Mouse (Mus musculus): Measurements from ENCODE around the gene Gm9913. TPM values are rescaled to one million over a fixed set of nuclear protein-coding genes. Genes with fewer than 3 reads are reported as not detected.

The Gm9913 gene
- total and polyA plus RNA-seq, 2 experiments from 2014 or later = 0.09 to 0.27 TPM

- H3K4me2 ChIP-seq (ENCODE audit: low read depth, low read length, poor library complexity, severe bottlenecking) = no peak overlapping the region
- WGBS = 92% methylated on average over 5 of the region's 5 CpGs
- DNase-seq (ENCODE audit: low spot score) (no peak), ATAC-seq (ENCODE audit: low FRiP score) (no peak)
- no peaks in the 10 kb centered on the region for H3K9me3 ChIP-seq (ENCODE audit: low read length)
- H3K9ac ChIP-seq (replicated peaks; ENCODE audit: low read length, poor library complexity, severe bottlenecking) = no peak overlapping the region
- no peak overlapping the region for H3K27ac ChIP-seq (ENCODE audit: low read depth, low read length)
- no peaks in the 10 kb centered on the region for H3K4me1 ChIP-seq (ENCODE audit: insufficient read depth, low read length)
- no peaks in the 10 kb centered on the region for H3K27me3 ChIP-seq (ENCODE audit: insufficient read depth, low read length)
- TF ChIP-seq CTCF (IDR thresholded peaks at IDR 0.05) = no peak
- no peak overlapping the region for H3K4me3 ChIP-seq (ENCODE audit: low read depth, low read length)
- H3K36me3 ChIP-seq (ENCODE audit: insufficient read depth, low read length) = no peaks in the 10 kb centered on the region
Observed at GRCm38 (mm10) chr2:125480057-125480456, 24.8 kb upstream of the Gm9913 start.

DNA sequence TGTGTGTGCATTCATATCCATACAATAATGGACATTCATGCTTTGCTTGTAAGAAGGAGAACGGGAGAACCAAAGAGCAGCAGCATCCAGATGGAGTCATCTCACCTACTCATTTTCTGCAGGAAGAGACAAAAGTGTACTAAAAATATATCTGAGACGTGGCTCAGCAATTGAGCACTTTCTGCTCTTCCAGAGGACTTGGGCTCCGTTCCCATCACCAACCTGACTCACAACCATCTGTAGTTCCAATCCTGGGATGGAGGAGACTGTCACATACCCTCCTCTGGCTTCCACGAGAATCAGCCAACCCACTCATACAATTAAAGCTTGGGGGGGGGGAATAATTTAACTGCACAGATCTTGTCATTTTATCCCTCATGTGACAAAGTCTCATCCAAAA, 23.8 kb upstream of the Gm9913 start:
- Histone ChIP-seq H3K4me2 (ENCODE audit: low read depth, low read length, poor library complexity, severe bottlenecking) (no peak overlapping the region), H3K36me3 (ENCODE audit: insufficient read depth, low read length) (no peaks in the 10 kb centered on the region), H3K27me3 (ENCODE audit: insufficient read depth, low read length) (no peaks in the 10 kb centered on the region), H3K9ac (replicated peaks; ENCODE audit: low read length, poor library complexity, severe bottlenecking) (no peak overlapping the region), H3K4me1 (ENCODE audit: insufficient read depth, low read length) (no peaks in the 10 kb centered on the region), H3K9me3 (ENCODE audit: low read length) (no peaks in the 10 kb centered on the region), H3K27ac (ENCODE audit: low read depth, low read length) (no peak overlapping the region), H3K4me3 (ENCODE audit: low read depth, low read length) (no peak overlapping the region)
- no peak for DNase-seq (ENCODE audit: low spot score)
- TF ChIP-seq CTCF (IDR thresholded peaks at IDR 0.05) = no peak
- WGBS = 88% methylated on average over 4 of the region's 4 CpGs
- no peak for ATAC-seq (ENCODE audit: low FRiP score)

GRCm38 (mm10) chr2:125481531-125482317, 23.2 kb upstream of the Gm9913 start:
- H3K36me3 ChIP-seq (ENCODE audit: insufficient read depth, low read length) = no peaks in the 10 kb centered on the region
- TF ChIP-seq CTCF (IDR thresholded peaks at IDR 0.05) = no peak
- 90% methylated on average over 9 of the region's 9 CpGs for WGBS

DNA sequence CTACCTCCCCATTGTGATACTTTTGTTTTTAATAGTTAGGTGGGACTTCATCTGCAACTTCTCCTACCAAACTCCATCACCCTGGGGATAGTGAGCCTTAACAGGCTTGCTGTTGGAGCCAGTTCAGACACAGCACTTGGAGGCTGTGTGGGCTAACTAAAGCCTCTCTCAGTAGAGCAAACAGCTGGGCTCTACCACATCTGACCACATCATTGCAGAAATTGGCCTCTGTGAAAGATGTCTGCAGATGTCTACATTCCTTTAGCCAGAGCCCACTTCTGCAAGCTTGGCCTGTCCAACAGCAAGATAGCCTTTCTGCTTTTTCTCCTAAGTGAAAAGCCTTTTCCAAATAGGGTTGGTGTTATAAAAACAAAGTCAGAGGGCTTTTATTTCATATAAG, 20.7 kb upstream of the Gm9913 start:
- no peak for DNase-seq (ENCODE audit: low spot score)
- Histone ChIP-seq H3K4me2 (ENCODE audit: low read depth, low read length, poor library complexity, severe bottlenecking) (no peak overlapping the region), H3K9ac (replicated peaks; ENCODE audit: low read length, poor library complexity, severe bottlenecking) (no peak overlapping the region), H3K9me3 (ENCODE audit: low read length) (no peaks in the 10 kb centered on the region), H3K4me1 (ENCODE audit: insufficient read depth, low read length) (no peaks in the 10 kb centered on the region), H3K27ac (ENCODE audit: low read depth, low read length) (no peak overlapping the region), H3K36me3 (ENCODE audit: insufficient read depth, low read length) (no peaks in the 10 kb centered on the region), H3K27me3 (ENCODE audit: insufficient read depth, low read length) (no peaks in the 10 kb centered on the region), H3K4me3 (ENCODE audit: low read depth, low read length) (no peak overlapping the region)
- no peak for TF ChIP-seq CTCF (IDR thresholded peaks at IDR 0.05)
- no peak for ATAC-seq (ENCODE audit: low FRiP score)

More at GRCm38 (mm10) chr2:125481531-125482317, 23.2 kb upstream of the Gm9913 start:
- Histone ChIP-seq H3K9me3 (ENCODE audit: low read length) (no peaks in the 10 kb centered on the region), H3K4me1 (ENCODE audit: insufficient read depth, low read length) (no peaks in the 10 kb centered on the region), H3K27ac (ENCODE audit: low read depth, low read length) (no peak overlapping the region), H3K27me3 (ENCODE audit: insufficient read depth, low read length) (no peaks in the 10 kb centered on the region), H3K9ac (replicated peaks; ENCODE audit: low read length, poor library complexity, severe bottlenecking) (no peak overlapping the region), H3K4me3 (ENCODE audit: low read depth, low read length) (no peak overlapping the region), H3K4me2 (ENCODE audit: low read depth, low read length, poor library complexity, severe bottlenecking) (no peak overlapping the region)
- ATAC-seq (ENCODE audit: low FRiP score) (no peak), DNase-seq (ENCODE audit: low spot score) (no peak)

DNA sequence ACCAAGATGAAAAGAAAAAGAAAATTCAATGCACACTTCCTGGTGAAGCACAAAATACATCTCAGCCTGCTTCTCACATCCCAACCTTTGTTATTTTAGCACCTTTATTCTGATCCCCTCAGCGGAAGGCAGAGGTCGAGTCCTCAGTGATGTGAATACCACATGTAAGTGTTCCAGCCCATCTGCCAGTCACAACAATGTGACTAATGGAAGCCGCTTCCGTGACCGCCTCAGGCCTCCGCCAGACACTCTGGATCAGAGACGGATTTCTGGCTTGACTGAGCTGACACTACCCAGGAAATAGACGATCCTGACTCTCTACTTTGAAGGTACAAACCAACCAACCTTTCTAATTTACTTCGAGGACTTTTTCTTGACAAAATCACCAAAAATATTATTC, 20.0 kb upstream of the Gm9913 start:
- H3K27me3 ChIP-seq (ENCODE audit: insufficient read depth, low read length) = no peaks in the 10 kb centered on the region
- H3K4me2 ChIP-seq (ENCODE audit: low read depth, low read length, poor library complexity, severe bottlenecking) = no peak overlapping the region
- no peaks in the 10 kb centered on the region for H3K4me1 ChIP-seq (ENCODE audit: insufficient read depth, low read length)
- no peak for TF ChIP-seq CTCF (IDR thresholded peaks at IDR 0.05)
- H3K9me3 ChIP-seq (ENCODE audit: low read length) = no peaks in the 10 kb centered on the region
- 90% methylated on average over 9 of the region's 9 CpGs for WGBS
- DNase-seq (ENCODE audit: low spot score) = no peak
- no peak overlapping the region for H3K9ac ChIP-seq (replicated peaks; ENCODE audit: low read length, poor library complexity, severe bottlenecking)
- no peaks in the 10 kb centered on the region for H3K36me3 ChIP-seq (ENCODE audit: insufficient read depth, low read length)
- no peak for ATAC-seq (ENCODE audit: low FRiP score)
- no peak overlapping the region for H3K27ac ChIP-seq (ENCODE audit: low read depth, low read length)
- H3K4me3 ChIP-seq (ENCODE audit: low read depth, low read length) = no peak overlapping the region

GRCm38 (mm10) chr2:125489979-125490378, 14.9 kb upstream of the Gm9913 start:
- TF ChIP-seq CTCF (IDR thresholded peaks at IDR 0.05) = no peak
- ATAC-seq (ENCODE audit: low FRiP score) (no peak), DNase-seq (ENCODE audit: low spot score) (no peak)
- no peak overlapping the region for H3K27ac ChIP-seq (ENCODE audit: low read depth, low read length)
- H3K9me3 ChIP-seq (ENCODE audit: low read length) = no peaks in the 10 kb centered on the region
- no peak overlapping the region for H3K4me2 ChIP-seq (ENCODE audit: low read depth, low read length, poor library complexity, severe bottlenecking)
- WGBS = 100% methylated on average over 1 of the region's 1 CpGs
- no peaks in the 10 kb centered on the region for H3K4me1 ChIP-seq (ENCODE audit: insufficient read depth, low read length)
- no peak overlapping the region for H3K4me3 ChIP-seq (ENCODE audit: low read depth, low read length)
- H3K27me3 ChIP-seq (ENCODE audit: insufficient read depth, low read length) = no peaks in the 10 kb centered on the region
- no peak overlapping the region for H3K9ac ChIP-seq (replicated peaks; ENCODE audit: low read length, poor library complexity, severe bottlenecking)
- H3K36me3 ChIP-seq (ENCODE audit: insufficient read depth, low read length) = no peaks in the 10 kb centered on the region; the same call in 1 of the 2 replicates
